Mouse (Mus musculus) G1E (cell line): ENCODE data around the gene Cacna1a.

Experiments used
- CTCF ChIP-seq: IDR thresholded peaks from 2 replicates; pipeline ENCODE4 v1.5.1; 2012; ENCODE audit warnings: low read depth, low read length, inconsistent platforms, mixed read lengths
- GATA1 ChIP-seq: IDR thresholded peaks from 2 replicates; pipeline ENCODE4 v1.6.1; 2012; ENCODE audit warnings: borderline replicate concordance, low read length, inconsistent platforms, mixed read lengths
- POLR2AphosphoS5 ChIP-seq: IDR thresholded peaks from 2 replicates; pipeline ENCODE4 v1.6.1; 2012; ENCODE audit warnings: low read depth, low read length, inconsistent platforms; ENCODE audit not compliant: insufficient replicate concordance

DNA sequence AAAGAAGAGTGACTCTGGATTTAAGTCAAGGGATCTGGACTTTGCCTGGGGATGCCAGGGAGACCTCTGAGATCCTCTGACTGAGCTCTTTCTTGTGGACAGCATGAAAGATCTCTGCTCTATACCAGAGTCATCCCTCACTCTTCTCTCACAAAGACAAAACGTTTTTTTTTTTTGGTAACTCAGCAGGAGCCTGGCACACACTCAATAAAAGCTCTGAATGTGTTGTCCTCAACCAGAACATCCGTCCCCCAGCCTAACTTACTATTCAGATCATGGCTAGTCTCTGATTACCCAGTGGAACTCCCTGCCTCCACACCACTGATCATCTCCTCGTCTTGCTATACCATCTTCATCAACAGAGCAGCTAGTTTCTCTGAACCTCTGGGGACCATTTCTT is 296.3 kb downstream of the Cacna1a start:
- no peak for TF ChIP-seq CTCF
- TF ChIP-seq GATA1 = no peak
- no peak for TF ChIP-seq POLR2AphosphoS5
